Mouse (Mus musculus) liver, adult 2 months (tissue): ENCODE measurements around the gene 1700029H14Rik.

Experiments used
- CTCF ChIP-seq: fragments of 200-500 bp; IDR thresholded peaks from 2 replicates; pipeline ENCODE4 v1.5.1; 2011; ENCODE audit warnings: low read depth, low read length, control low read depth
- POLR2A ChIP-seq: fragments of 200-500 bp; IDR thresholded peaks from 2 replicates; pipeline ENCODE4 v1.6.1; 2011; ENCODE audit warnings: low read length, control low read depth; ENCODE audit not compliant: insufficient read depth; ENCODE audit errors: extremely low read depth

- TF ChIP-seq CTCF (no peak), POLR2A (no peak)
These were observed 54.9 kb downstream of the 1700029H14Rik start for GRCm38 (mm10) chr8:13507284-13507937.
